Mouse (Mus musculus): ENCODE data around the gene Tex11.
A peak's percentile ranks its signal among the peaks of the same experiment; 100 is the strongest.

Tex11 gene

GRCm38 (mm10) chrX:100825557-100825956 lies 233.9 kb downstream of the Tex11 start:
- Histone ChIP-seq H3K4me1 (replicated peaks; ENCODE audit: low read depth, low read length) (no peaks in the 10 kb centered on the region; the same call in 1 of the 2 replicates), H3K9me3 (ENCODE audit: low read length) (no peaks in the 10 kb centered on the region), H3K36me3 (ENCODE audit: insufficient read depth, low read length) (no peaks in the 10 kb centered on the region), H3K4me3 (replicated peaks; ENCODE audit: low read length) (no peak overlapping the region), H3K27me3 (ENCODE audit: insufficient read depth, low read length) (no peaks in the 10 kb centered on the region)
- no peak for TF ChIP-seq POU5F1 (IDR thresholded peaks at IDR 0.05; ENCODE audit: borderline replicate concordance, low read length)
- TF ChIP-seq NANOG (IDR thresholded peaks at IDR 0.05; ENCODE audit: borderline replicate concordance, low read length) = no peak
- no peak for TF ChIP-seq CTCF (conservative IDR thresholded peaks at IDR 0.05; ENCODE audit: low read length)

- no peaks in the 10 kb centered on the region; the same call in 1 of the 2 replicates for H3K36me3 ChIP-seq (ENCODE audit: insufficient read depth, low read length)
- H3K4me1 ChIP-seq (replicated peaks; ENCODE audit: low read depth, low read length) = peaks cover 10% of the 10 kb centered on the region; the same call in 1 of the 2 replicates
- no peaks in the 10 kb centered on the region for H3K27me3 ChIP-seq (ENCODE audit: insufficient read depth, low read length)
- no peak for TF ChIP-seq POU5F1 (IDR thresholded peaks at IDR 0.05; ENCODE audit: borderline replicate concordance, low read length)
- no peak for TF ChIP-seq NANOG (IDR thresholded peaks at IDR 0.05; ENCODE audit: borderline replicate concordance, low read length)
- no peak for TF ChIP-seq CTCF (conservative IDR thresholded peaks at IDR 0.05; ENCODE audit: low read length)
- no peak overlapping the region for H3K4me3 ChIP-seq (replicated peaks; ENCODE audit: low read length)
- H3K9me3 ChIP-seq (ENCODE audit: low read length) = no peaks in the 10 kb centered on the region
These were observed 238.3 kb downstream of the Tex11 start for GRCm38 (mm10) chrX:100821149-100821548.

- H3K27me3 ChIP-seq (ENCODE audit: insufficient read depth, low read length) = no peaks in the 10 kb centered on the region
- TF ChIP-seq CTCF (conservative IDR thresholded peaks at IDR 0.05; ENCODE audit: low read length) = no peak
- TF ChIP-seq NANOG (IDR thresholded peaks at IDR 0.05; ENCODE audit: borderline replicate concordance, low read length) = no peak
- TF ChIP-seq POU5F1 (IDR thresholded peaks at IDR 0.05; ENCODE audit: borderline replicate concordance, low read length) = no peak
- no peaks in the 10 kb centered on the region for H3K9me3 ChIP-seq (ENCODE audit: low read length)
- H3K36me3 ChIP-seq (ENCODE audit: insufficient read depth, low read length) = peaks cover 25% of the 10 kb centered on the region
- H3K4me3 ChIP-seq (replicated peaks; ENCODE audit: low read length) = peak overlapping the region; percentile 26; the same call in 1 of the 2 replicates
- peaks cover 10% of the 10 kb centered on the region; the same call in 1 of the 2 replicates for H3K4me1 ChIP-seq (replicated peaks; ENCODE audit: low read depth, low read length)
These were observed 240.8 kb downstream of the Tex11 start for GRCm38 (mm10) chrX:100818681-100819080.

GRCm38 (mm10) chrX:100815766-100816165 lies 243.7 kb downstream of the Tex11 start:
- H3K4me1 ChIP-seq (replicated peaks; ENCODE audit: low read depth, low read length) = peaks cover 10% of the 10 kb centered on the region; the same call in 1 of the 2 replicates
- H3K9me3 ChIP-seq (ENCODE audit: low read length) = no peaks in the 10 kb centered on the region
- H3K27me3 ChIP-seq (ENCODE audit: insufficient read depth, low read length) = no peaks in the 10 kb centered on the region
- H3K36me3 ChIP-seq (ENCODE audit: insufficient read depth, low read length) = peaks cover 51% of the 10 kb centered on the region
- H3K4me3 ChIP-seq (replicated peaks; ENCODE audit: low read length) = no peak overlapping the region
- no peak for TF ChIP-seq POU5F1 (IDR thresholded peaks at IDR 0.05; ENCODE audit: borderline replicate concordance, low read length)
- TF ChIP-seq CTCF (conservative IDR thresholded peaks at IDR 0.05; ENCODE audit: low read length) = no peak
- no peak for TF ChIP-seq NANOG (IDR thresholded peaks at IDR 0.05; ENCODE audit: borderline replicate concordance, low read length)

- Histone ChIP-seq H3K4me1 (replicated peaks; ENCODE audit: low read depth, low read length) (peaks cover 9% of the 10 kb centered on the region; the same call in 1 of the 2 replicates), H3K36me3 (ENCODE audit: insufficient read depth, low read length) (peaks cover 66% of the 10 kb centered on the region)
- TF ChIP-seq CTCF (conservative IDR thresholded peaks at IDR 0.05; ENCODE audit: low read length) = no peak
- no peak for TF ChIP-seq NANOG (IDR thresholded peaks at IDR 0.05; ENCODE audit: borderline replicate concordance, low read length)
- no peak for TF ChIP-seq POU5F1 (IDR thresholded peaks at IDR 0.05; ENCODE audit: borderline replicate concordance, low read length)
These were observed 245.3 kb downstream of the Tex11 start for GRCm38 (mm10) chrX:100814139-100814538.

GRCm38 (mm10) chrX:100811129-100811528 lies 248.3 kb downstream of the Tex11 start:
- Histone ChIP-seq H3K27me3 (ENCODE audit: insufficient read depth, low read length) (no peaks in the 10 kb centered on the region), H3K4me3 (replicated peaks; ENCODE audit: low read length) (no peak overlapping the region), H3K9me3 (ENCODE audit: low read length) (no peaks in the 10 kb centered on the region), H3K4me1 (replicated peaks; ENCODE audit: low read depth, low read length) (no peaks in the 10 kb centered on the region), H3K36me3 (ENCODE audit: insufficient read depth, low read length) (peaks cover 92% of the 10 kb centered on the region)
- TF ChIP-seq CTCF (conservative IDR thresholded peaks at IDR 0.05; ENCODE audit: low read length) = no peak
- TF ChIP-seq POU5F1 (IDR thresholded peaks at IDR 0.05; ENCODE audit: borderline replicate concordance, low read length) = no peak
- TF ChIP-seq NANOG (IDR thresholded peaks at IDR 0.05; ENCODE audit: borderline replicate concordance, low read length) = no peak

More at GRCm38 (mm10) chrX:100814139-100814538, 245.3 kb downstream of the Tex11 start:
- no peaks in the 10 kb centered on the region for H3K27me3 ChIP-seq (ENCODE audit: insufficient read depth, low read length)
- H3K9me3 ChIP-seq (ENCODE audit: low read length) = no peaks in the 10 kb centered on the region
- no peak overlapping the region for H3K4me3 ChIP-seq (replicated peaks; ENCODE audit: low read length)

GRCm38 (mm10) chrX:100802034-100802433 lies 257.4 kb downstream of the Tex11 start:
- Histone ChIP-seq H3K9me3 (ENCODE audit: low read length) (no peaks in the 10 kb centered on the region), H3K27me3 (ENCODE audit: insufficient read depth, low read length) (no peaks in the 10 kb centered on the region), H3K4me3 (replicated peaks; ENCODE audit: low read length) (no peak overlapping the region), H3K4me1 (replicated peaks; ENCODE audit: low read depth, low read length) (peaks cover 43% of the 10 kb centered on the region), H3K36me3 (ENCODE audit: insufficient read depth, low read length) (peaks cover 25% of the 10 kb centered on the region)
- TF ChIP-seq NANOG (IDR thresholded peaks at IDR 0.05; ENCODE audit: borderline replicate concordance, low read length) (no peak), POU5F1 (IDR thresholded peaks at IDR 0.05; ENCODE audit: borderline replicate concordance, low read length) (no peak), CTCF (conservative IDR thresholded peaks at IDR 0.05; ENCODE audit: low read length) (no peak)

GRCm38 (mm10) chrX:100800643-100801042 lies 258.8 kb downstream of the Tex11 start:
- no peaks in the 10 kb centered on the region for H3K9me3 ChIP-seq (ENCODE audit: low read length)
- H3K4me3 ChIP-seq (replicated peaks; ENCODE audit: low read length) = no peak overlapping the region
- TF ChIP-seq NANOG (IDR thresholded peaks at IDR 0.05; ENCODE audit: borderline replicate concordance, low read length) (no peak), CTCF (conservative IDR thresholded peaks at IDR 0.05; ENCODE audit: low read length) (no peak), POU5F1 (IDR thresholded peaks at IDR 0.05; ENCODE audit: borderline replicate concordance, low read length) (no peak)
- H3K4me1 ChIP-seq (replicated peaks; ENCODE audit: low read depth, low read length) = peaks cover 54% of the 10 kb centered on the region
- H3K27me3 ChIP-seq (ENCODE audit: insufficient read depth, low read length) = no peaks in the 10 kb centered on the region
- peaks cover 19% of the 10 kb centered on the region for H3K36me3 ChIP-seq (ENCODE audit: insufficient read depth, low read length)

All from E14TG2a.4 (cell line).